Mouse (Mus musculus): Measurements from ENCODE around the gene Ubash3a. TPM values are rescaled to one million over a fixed set of nuclear protein-coding genes. Genes with fewer than 3 reads are reported as not detected.

Ubash3a gene
- polyA plus RNA-seq, 1 experiment from 2014 or later, result 0.50 TPM

- Histone ChIP-seq H3K27me3 (ENCODE audit: control insufficient read depth, insufficient read depth, low read length) (no peaks in the 10 kb centered on the region), H3K4me2 (ENCODE audit: low read length) (no peak overlapping the region), H3K27ac (replicated peaks in 1 of 2; ENCODE audit: control insufficient read depth in 1 of 2, insufficient read depth in 1 of 2, low read depth in 2 of 2, low read length in 2 of 2) (no peak overlapping the region), H3K4me1 (ENCODE audit: control insufficient read depth in 2 of 2, insufficient read depth in 2 of 2, low read length in 2 of 2) (no peaks in the 10 kb centered on the region), H3K36me3 (ENCODE audit: control insufficient read depth, insufficient read depth, low read length) (no peaks in the 10 kb centered on the region), H3K4me3 (ENCODE audit: control insufficient read depth in 1 of 2, insufficient read depth in 1 of 2, low read depth in 1 of 2, low read length in 2 of 2) (no peak overlapping the region), H3K9ac (ENCODE audit: low read length) (no peak overlapping the region), H3K9me3 (ENCODE audit: control insufficient read depth, low read length) (0 out of 2 replicates have a peak, but pooled peaks cover 4% of the 10 kb centered on the region)
- WGBS, result 41% methylated on average over 8 of the region's 8 CpGs
- ATAC-seq (ENCODE audit: insufficient number of reproducible peaks, insufficient read depth, low FRiP score, low read depth), result no peak
These were observed 24.8 kb downstream of the Ubash3a start for GRCm38 (mm10) chr17:31232251-31233010.

- H3K27me3 ChIP-seq (ENCODE audit: control insufficient read depth, insufficient read depth, low read length), result no peaks in the 10 kb centered on the region
- H3K9ac ChIP-seq (ENCODE audit: low read length), result no peak overlapping the region
- no peak overlapping the region for H3K4me3 ChIP-seq (ENCODE audit: control insufficient read depth in 1 of 2, insufficient read depth in 1 of 2, low read depth in 1 of 2, low read length in 2 of 2)
- ATAC-seq (ENCODE audit: insufficient number of reproducible peaks, insufficient read depth, low FRiP score, low read depth), result no peak
- 95% methylated on average over 1 of the region's 1 CpGs for WGBS
- no peaks in the 10 kb centered on the region for H3K36me3 ChIP-seq (ENCODE audit: control insufficient read depth, insufficient read depth, low read length)
- H3K9me3 ChIP-seq (ENCODE audit: control insufficient read depth, low read length), result 0 out of 2 replicates have a peak, but pooled peaks cover 4% of the 10 kb centered on the region
- H3K4me2 ChIP-seq (ENCODE audit: low read length), result no peak overlapping the region
- H3K4me1 ChIP-seq (ENCODE audit: control insufficient read depth in 2 of 2, insufficient read depth in 2 of 2, low read length in 2 of 2), result no peaks in the 10 kb centered on the region
- H3K27ac ChIP-seq (replicated peaks in 1 of 2; ENCODE audit: control insufficient read depth in 1 of 2, insufficient read depth in 1 of 2, low read depth in 2 of 2, low read length in 2 of 2), result no peak overlapping the region
These were observed 28.2 kb downstream of the Ubash3a start for GRCm38 (mm10) chr17:31235915-31236314.

GRCm38 (mm10) chr17:31238234-31239020, 30.8 kb downstream of the Ubash3a start:
- H3K27me3 ChIP-seq (ENCODE audit: control insufficient read depth, insufficient read depth, low read length), result no peaks in the 10 kb centered on the region
- H3K9ac ChIP-seq (ENCODE audit: low read length), result no peak overlapping the region
- H3K36me3 ChIP-seq (ENCODE audit: control insufficient read depth, insufficient read depth, low read length), result no peaks in the 10 kb centered on the region
- no peaks in the 10 kb centered on the region for H3K9me3 ChIP-seq (ENCODE audit: control insufficient read depth, low read length)
- no peak overlapping the region for H3K4me2 ChIP-seq (ENCODE audit: low read length)
- no peaks in the 10 kb centered on the region for H3K4me1 ChIP-seq (ENCODE audit: control insufficient read depth in 2 of 2, insufficient read depth in 2 of 2, low read length in 2 of 2)
- no peak overlapping the region for H3K27ac ChIP-seq (replicated peaks in 1 of 2; ENCODE audit: control insufficient read depth in 1 of 2, insufficient read depth in 1 of 2, low read depth in 2 of 2, low read length in 2 of 2)
- no peak overlapping the region for H3K4me3 ChIP-seq (ENCODE audit: control insufficient read depth in 1 of 2, insufficient read depth in 1 of 2, low read depth in 1 of 2, low read length in 2 of 2)
- no peak for ATAC-seq (ENCODE audit: insufficient number of reproducible peaks, insufficient read depth, low FRiP score, low read depth)
- WGBS, result 70% methylated on average over 7 of the region's 7 CpGs

- no peaks in the 10 kb centered on the region for H3K27me3 ChIP-seq (ENCODE audit: control insufficient read depth, insufficient read depth, low read length)
- WGBS, result 78% methylated on average over 8 of the region's 8 CpGs
- no peak overlapping the region for H3K4me3 ChIP-seq (ENCODE audit: control insufficient read depth in 1 of 2, insufficient read depth in 1 of 2, low read depth in 1 of 2, low read length in 2 of 2)
- H3K9me3 ChIP-seq (ENCODE audit: control insufficient read depth, low read length), result no peaks in the 10 kb centered on the region
- ATAC-seq (ENCODE audit: insufficient number of reproducible peaks, insufficient read depth, low FRiP score, low read depth), result no peak
- no peak overlapping the region for H3K27ac ChIP-seq (replicated peaks in 1 of 2; ENCODE audit: control insufficient read depth in 1 of 2, insufficient read depth in 1 of 2, low read depth in 2 of 2, low read length in 2 of 2)
- H3K4me2 ChIP-seq (ENCODE audit: low read length), result no peak overlapping the region
- peaks cover 4 to 6% of the 10 kb centered on the region in 2 experiments for H3K4me1 ChIP-seq (ENCODE audit: control insufficient read depth in 2 of 2, insufficient read depth in 2 of 2, low read length in 2 of 2)
- H3K36me3 ChIP-seq (ENCODE audit: control insufficient read depth, insufficient read depth, low read length), result no peaks in the 10 kb centered on the region
- no peak overlapping the region for H3K9ac ChIP-seq (ENCODE audit: low read length)
These were observed 33.5 kb downstream of the Ubash3a start for GRCm38 (mm10) chr17:31241156-31241555.

- Histone ChIP-seq H3K36me3 (ENCODE audit: control insufficient read depth, insufficient read depth, low read length) (no peaks in the 10 kb centered on the region), H3K9ac (ENCODE audit: low read length) (no peak overlapping the region), H3K4me1 (ENCODE audit: control insufficient read depth in 2 of 2, insufficient read depth in 2 of 2, low read length in 2 of 2) (peaks cover 4 to 6% of the 10 kb centered on the region in 2 experiments), H3K27ac (replicated peaks in 1 of 2; ENCODE audit: control insufficient read depth in 1 of 2, insufficient read depth in 1 of 2, low read depth in 2 of 2, low read length in 2 of 2) (no peak overlapping the region), H3K27me3 (ENCODE audit: control insufficient read depth, insufficient read depth, low read length) (no peaks in the 10 kb centered on the region), H3K9me3 (ENCODE audit: control insufficient read depth, low read length) (no peaks in the 10 kb centered on the region), H3K4me3 (ENCODE audit: control insufficient read depth in 1 of 2, insufficient read depth in 1 of 2, low read depth in 1 of 2, low read length in 2 of 2) (no peak overlapping the region), H3K4me2 (ENCODE audit: low read length) (no peak overlapping the region)
- ATAC-seq (ENCODE audit: insufficient number of reproducible peaks, insufficient read depth, low FRiP score, low read depth), result no peak
- 6% methylated on average over 1 of the region's 1 CpGs for WGBS
These were observed 35.1 kb downstream of the Ubash3a start for GRCm38 (mm10) chr17:31242764-31243163.

- no peak overlapping the region for H3K4me3 ChIP-seq (ENCODE audit: control insufficient read depth in 1 of 2, insufficient read depth in 1 of 2, low read depth in 1 of 2, low read length in 2 of 2)
- H3K27ac ChIP-seq (replicated peaks in 1 of 2; ENCODE audit: control insufficient read depth in 1 of 2, insufficient read depth in 1 of 2, low read depth in 2 of 2, low read length in 2 of 2), result no peak overlapping the region; a peak in 1 of 4 replicates
- no peaks in the 10 kb centered on the region for H3K27me3 ChIP-seq (ENCODE audit: control insufficient read depth, insufficient read depth, low read length)
- H3K9ac ChIP-seq (ENCODE audit: low read length), result no peak overlapping the region
- H3K36me3 ChIP-seq (ENCODE audit: control insufficient read depth, insufficient read depth, low read length), result no peaks in the 10 kb centered on the region
- H3K9me3 ChIP-seq (ENCODE audit: control insufficient read depth, low read length), result no peaks in the 10 kb centered on the region
- no peak overlapping the region for H3K4me2 ChIP-seq (ENCODE audit: low read length)
- H3K4me1 ChIP-seq (ENCODE audit: control insufficient read depth in 2 of 2, insufficient read depth in 2 of 2, low read length in 2 of 2), result peaks cover 4 to 6% of the 10 kb centered on the region in 2 experiments
- WGBS, result 20% methylated on average over 5 of the region's 5 CpGs
- ATAC-seq (ENCODE audit: insufficient number of reproducible peaks, insufficient read depth, low FRiP score, low read depth), result peak; percentile 39; the same call in 1 of the 2 replicates
These were observed 37.6 kb downstream of the Ubash3a start for GRCm38 (mm10) chr17:31245321-31245720.

GRCm38 (mm10) chr17:31247144-31247543, 39.5 kb downstream of the Ubash3a start:
- Histone ChIP-seq H3K27me3 (ENCODE audit: control insufficient read depth, insufficient read depth, low read length) (no peaks in the 10 kb centered on the region), H3K9ac (ENCODE audit: low read length) (no peak overlapping the region), H3K27ac (replicated peaks in 1 of 2; ENCODE audit: control insufficient read depth in 1 of 2, insufficient read depth in 1 of 2, low read depth in 2 of 2, low read length in 2 of 2) (no peak overlapping the region), H3K9me3 (ENCODE audit: control insufficient read depth, low read length) (no peaks in the 10 kb centered on the region), H3K4me3 (ENCODE audit: control insufficient read depth in 1 of 2, insufficient read depth in 1 of 2, low read depth in 1 of 2, low read length in 2 of 2) (no peak overlapping the region), H3K4me1 (ENCODE audit: control insufficient read depth in 2 of 2, insufficient read depth in 2 of 2, low read length in 2 of 2) (peaks cover 4 to 6% of the 10 kb centered on the region in 2 experiments), H3K4me2 (ENCODE audit: low read length) (no peak overlapping the region), H3K36me3 (ENCODE audit: control insufficient read depth, insufficient read depth, low read length) (no peaks in the 10 kb centered on the region)
- no peak for ATAC-seq (ENCODE audit: insufficient number of reproducible peaks, insufficient read depth, low FRiP score, low read depth)
- WGBS, result 41% methylated on average over 5 of the region's 5 CpGs
